Mouse (Mus musculus) erythroblast, embryonic 14.5 days (primary cell): ENCODE measurements around the gene Zfp414. TPM values are rescaled to one million over a fixed set of nuclear protein-coding genes. Genes with fewer than 3 reads are reported as not detected.
A peak's percentile ranks its signal among the peaks of the same experiment; 100 is the strongest.

ENCODE experiments used
- H3K27me3 ChIP-seq: 2 replicates; pipeline ENCODE4 v1.6.1; 2012; ENCODE audit warnings: inconsistent platforms; ENCODE audit not compliant: control insufficient read depth
- H3K36me3 ChIP-seq: 2 replicates; pipeline ENCODE4 v1.6.1; 2012; ENCODE audit warnings: mild to moderate bottlenecking, inconsistent platforms; ENCODE audit not compliant: control insufficient read depth
- H3K4me1 ChIP-seq: 2 replicates; pipeline ENCODE4 v1.6.1; 2012; ENCODE audit warnings: inconsistent platforms; ENCODE audit not compliant: control insufficient read depth
- H3K4me3 ChIP-seq: replicated peaks from 2 replicates; pipeline ENCODE3; 2012; ENCODE audit warnings: moderate library complexity, mild to moderate bottlenecking, inconsistent platforms
- H3K9me3 ChIP-seq: 2 replicates; pipeline ENCODE4 v1.6.1; 2012; ENCODE audit warnings: low read length, inconsistent platforms, mixed read lengths; ENCODE audit not compliant: control insufficient read depth
- GATA1 ChIP-seq: IDR thresholded peaks from 2 replicates; pipeline ENCODE4 v1.6.1; 2012; ENCODE audit warnings: low read length, inconsistent platforms, mixed read lengths
- TAL1 ChIP-seq: IDR thresholded peaks from 3 replicates; pipeline ENCODE4 v1.6.1; 2012; ENCODE audit warnings: low read length, inconsistent platforms, mixed read lengths
- polyA plus RNA-seq: library from polyadenylated mRNA; stranded (reverse); fragments of >175 nt; gene quantifications from 2 replicates; pipeline ENCODE4 v1.2.3, GENCODE M21; 2012

Gene Zfp414
- polyA plus RNA-seq: 14.9 and 17.2 TPM in 2 replicates

DNA sequence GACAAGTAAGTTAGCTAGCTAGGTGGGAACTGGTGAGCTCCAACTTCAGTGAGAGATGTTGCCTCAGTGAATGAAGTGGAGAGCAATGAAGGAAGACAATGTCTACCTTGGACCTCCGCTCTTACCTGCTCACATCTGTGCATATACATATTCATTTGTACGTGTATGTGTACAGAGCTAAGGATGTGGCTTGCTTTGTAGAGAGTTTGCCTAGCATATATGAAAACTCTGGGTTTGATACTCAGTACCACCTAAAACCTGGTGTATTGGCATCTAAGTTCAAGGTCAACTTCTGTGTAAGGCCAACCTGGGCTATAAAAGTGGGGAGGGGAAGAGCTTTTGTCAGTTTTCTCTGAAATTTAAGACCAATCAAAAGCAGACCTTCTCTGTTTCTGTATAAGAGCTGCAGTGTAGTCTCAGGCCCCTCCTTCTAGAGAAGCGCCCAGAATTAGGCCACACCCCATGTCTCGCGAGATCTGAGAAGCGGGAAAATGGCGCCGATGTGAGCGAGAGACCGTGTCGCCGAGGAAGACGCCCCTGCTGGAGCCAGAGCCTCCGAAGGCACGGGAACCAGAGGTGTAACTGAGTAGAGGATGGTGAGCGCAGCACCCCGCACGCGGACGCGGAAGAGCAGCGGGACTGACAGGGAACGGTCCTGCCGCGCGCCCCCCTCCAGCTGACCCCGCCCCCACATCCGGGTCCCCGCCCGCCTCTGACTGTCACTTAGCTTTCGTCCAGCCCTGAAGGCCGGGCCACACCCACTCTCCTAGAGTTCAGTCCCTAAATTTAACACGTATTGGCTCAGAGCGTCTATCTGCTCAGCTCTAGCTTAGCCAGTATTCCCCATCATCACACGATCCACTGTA is at the start of gene Zfp414:
Gene Zfp414 (plus strand): TSS at position 470 of the 866 bp plus-strand sequence.
- no peaks in the 10 kb centered on the region for H3K27me3 ChIP-seq

GRCm38 (mm10) chr17:33584061-33584460 is 44.8 kb upstream of the Zfp414 start:
- Histone ChIP-seq H3K4me3 (no peak overlapping the region), H3K36me3 (no peaks in the 10 kb centered on the region), H3K4me1 (no peaks in the 10 kb centered on the region), H3K27me3 (no peaks in the 10 kb centered on the region), H3K9me3 (no peaks in the 10 kb centered on the region)
- TF ChIP-seq TAL1 (no peak), GATA1 (no peak)

More for the DNA sequence above, at the start of gene Zfp414:
- H3K36me3 ChIP-seq: peaks cover 29% of the 10 kb centered on the region
- H3K4me1 ChIP-seq: peaks cover 36% of the 10 kb centered on the region
- no peaks in the 10 kb centered on the region for H3K9me3 ChIP-seq
- TF ChIP-seq TAL1 (no peak), GATA1 (no peak)
- peak within 1 kb of the TSS; percentile 94 for H3K4me3 ChIP-seq

GRCm38 (mm10) chr17:33586011-33586410 is 42.9 kb upstream of the Zfp414 start:
- Histone ChIP-seq H3K4me3 (no peak overlapping the region), H3K4me1 (no peaks in the 10 kb centered on the region), H3K9me3 (no peaks in the 10 kb centered on the region), H3K36me3 (no peaks in the 10 kb centered on the region), H3K27me3 (no peaks in the 10 kb centered on the region)
- TF ChIP-seq TAL1 (no peak), GATA1 (no peak)

DNA sequence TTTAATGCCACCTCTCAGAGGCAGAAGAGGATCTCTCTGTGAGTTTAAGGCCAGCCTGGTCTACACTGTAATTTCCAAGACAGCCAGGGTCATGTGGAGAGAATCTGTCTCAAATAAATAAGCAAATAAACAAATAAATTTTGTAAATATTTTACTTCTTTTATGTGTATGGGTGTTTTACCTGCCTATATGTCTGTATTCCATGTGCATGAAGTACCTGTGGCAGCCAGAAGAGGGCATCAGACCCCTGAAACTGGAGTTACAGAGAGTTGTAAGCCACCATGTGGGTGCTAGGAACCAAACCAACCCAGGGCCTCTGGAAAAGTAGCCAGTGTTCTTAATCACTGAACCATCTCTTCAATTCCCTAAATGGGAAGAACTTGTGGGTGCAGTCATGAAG is 31.6 kb upstream of the Zfp414 start:
- H3K4me1 ChIP-seq: no peaks in the 10 kb centered on the region
- TF ChIP-seq TAL1 (no peak), GATA1 (no peak)
- H3K36me3 ChIP-seq: no peaks in the 10 kb centered on the region
- H3K9me3 ChIP-seq: peaks cover 13% of the 10 kb centered on the region
- H3K27me3 ChIP-seq: no peaks in the 10 kb centered on the region
- H3K4me3 ChIP-seq: no peak overlapping the region

GRCm38 (mm10) chr17:33598506-33598905 is 30.4 kb upstream of the Zfp414 start:
- TF ChIP-seq TAL1 (no peak), GATA1 (no peak)
- Histone ChIP-seq H3K27me3 (no peaks in the 10 kb centered on the region), H3K9me3 (peaks cover 13% of the 10 kb centered on the region), H3K4me1 (no peaks in the 10 kb centered on the region), H3K4me3 (no peak overlapping the region), H3K36me3 (no peaks in the 10 kb centered on the region)

DNA sequence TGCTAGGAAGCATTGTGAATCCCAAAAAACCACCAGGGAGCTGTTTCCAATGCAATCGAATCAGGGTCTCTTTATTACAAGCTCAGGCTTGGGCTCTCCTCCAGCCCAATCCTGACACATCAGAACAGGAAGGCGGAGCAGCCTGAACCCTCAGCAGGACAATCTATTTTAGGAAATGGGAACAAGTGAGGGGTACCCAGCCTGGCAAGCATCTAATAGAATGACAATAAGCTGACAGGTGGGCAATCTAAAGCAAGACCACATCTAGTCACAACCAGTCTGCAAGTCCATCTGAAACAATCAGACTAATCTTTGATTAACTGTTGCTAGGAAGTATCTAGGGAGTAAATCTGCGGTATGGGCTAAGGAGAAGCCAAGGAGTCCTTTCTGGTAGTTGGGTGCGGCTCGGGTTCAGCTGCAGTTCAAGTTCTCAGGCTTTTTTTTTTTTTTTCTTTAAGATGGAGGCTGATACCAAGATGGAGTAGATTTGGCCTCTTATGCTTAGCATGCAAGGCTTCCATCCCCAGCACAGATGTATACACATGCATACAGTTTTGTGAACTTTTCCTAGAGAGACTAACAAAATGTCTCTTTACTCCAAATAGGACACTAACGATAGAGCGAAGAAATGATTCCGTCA is 28.9 kb upstream of the Zfp414 start:
- H3K36me3 ChIP-seq: no peaks in the 10 kb centered on the region
- TF ChIP-seq TAL1 (no peak), GATA1 (no peak)

DNA sequence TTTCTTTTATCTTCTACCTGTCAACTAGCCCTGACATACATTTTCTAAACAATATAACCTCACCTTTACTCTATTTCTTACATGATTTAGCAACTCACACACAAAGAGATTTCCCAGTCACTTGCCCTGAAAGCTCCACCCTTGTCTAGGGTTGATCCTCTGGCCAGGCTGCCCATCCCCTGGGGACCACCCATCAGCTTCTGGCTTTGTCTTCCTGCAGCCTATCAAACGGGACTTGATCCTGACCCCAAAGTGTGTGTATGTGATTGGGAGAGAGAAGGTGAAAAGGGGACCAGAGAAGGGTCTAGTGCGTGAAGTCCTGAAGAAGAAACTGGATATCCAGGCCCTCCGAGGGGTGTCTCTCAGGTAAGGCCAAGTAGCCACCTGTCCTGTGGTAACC is 28.1 kb upstream of the Zfp414 start:
- Histone ChIP-seq H3K9me3 (peaks cover 13% of the 10 kb centered on the region), H3K4me1 (no peaks in the 10 kb centered on the region), H3K27me3 (no peaks in the 10 kb centered on the region), H3K4me3 (no peak overlapping the region), H3K36me3 (no peaks in the 10 kb centered on the region)
- TF ChIP-seq TAL1: no peak
- TF ChIP-seq GATA1: no peak

More for the DNA sequence above, 28.9 kb upstream of the Zfp414 start:
- Histone ChIP-seq H3K9me3 (peaks cover 13% of the 10 kb centered on the region), H3K4me3 (no peak overlapping the region), H3K4me1 (no peaks in the 10 kb centered on the region), H3K27me3 (no peaks in the 10 kb centered on the region)

DNA sequence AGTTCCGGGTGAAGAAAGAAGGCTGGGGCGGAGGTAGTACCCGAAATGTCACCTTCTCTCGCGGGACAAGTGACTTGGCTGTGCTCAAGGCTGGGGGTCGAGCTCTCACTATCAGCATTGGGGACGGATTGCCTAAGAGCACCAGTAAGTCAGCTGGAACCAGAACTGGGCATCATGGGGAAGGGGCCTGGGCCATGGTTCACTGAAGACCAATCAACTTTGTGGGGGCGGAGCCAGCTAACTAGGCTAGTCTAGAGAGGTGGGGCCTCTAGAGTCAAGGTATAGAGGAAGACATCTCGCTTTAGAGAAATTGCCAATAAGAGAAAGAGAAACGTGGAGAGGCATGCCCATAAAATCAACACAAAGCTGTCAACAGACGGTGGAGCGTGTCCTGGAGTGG is 26.9 kb upstream of the Zfp414 start:
- Histone ChIP-seq H3K27me3 (no peaks in the 10 kb centered on the region), H3K9me3 (peaks cover 13% of the 10 kb centered on the region), H3K4me1 (peaks cover 6% of the 10 kb centered on the region), H3K4me3 (no peak overlapping the region), H3K36me3 (no peaks in the 10 kb centered on the region)
- TF ChIP-seq TAL1 (no peak), GATA1 (no peak)

DNA sequence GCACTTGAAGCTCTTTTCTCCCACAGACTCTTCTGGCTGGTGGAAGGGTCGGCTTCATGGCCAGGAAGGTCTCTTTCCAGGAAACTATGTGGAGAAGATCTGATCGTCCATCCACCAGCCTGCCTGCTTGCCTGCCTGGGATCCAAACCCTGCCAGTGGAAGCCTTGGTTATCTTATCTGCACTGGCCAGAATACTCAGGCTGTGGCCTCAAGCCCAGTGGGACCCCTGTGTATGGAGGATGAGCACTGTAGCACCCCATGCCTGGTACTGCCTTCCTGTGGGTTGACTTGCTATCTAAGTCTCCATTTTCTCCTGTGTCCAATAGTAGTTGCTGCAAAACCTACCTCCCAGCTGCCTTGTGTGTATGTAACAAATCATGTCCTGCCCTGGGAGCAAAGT is 21.6 kb upstream of the Zfp414 start:
- no peaks in the 10 kb centered on the region; the same call in 1 of the 2 replicates for H3K9me3 ChIP-seq
- TF ChIP-seq GATA1: no peak
- no peak for TF ChIP-seq TAL1
- peaks cover 14% of the 10 kb centered on the region for H3K4me1 ChIP-seq
- H3K36me3 ChIP-seq: no peaks in the 10 kb centered on the region
- no peaks in the 10 kb centered on the region for H3K27me3 ChIP-seq
- H3K4me3 ChIP-seq: no peak overlapping the region
